In the genomic region with DNA sequence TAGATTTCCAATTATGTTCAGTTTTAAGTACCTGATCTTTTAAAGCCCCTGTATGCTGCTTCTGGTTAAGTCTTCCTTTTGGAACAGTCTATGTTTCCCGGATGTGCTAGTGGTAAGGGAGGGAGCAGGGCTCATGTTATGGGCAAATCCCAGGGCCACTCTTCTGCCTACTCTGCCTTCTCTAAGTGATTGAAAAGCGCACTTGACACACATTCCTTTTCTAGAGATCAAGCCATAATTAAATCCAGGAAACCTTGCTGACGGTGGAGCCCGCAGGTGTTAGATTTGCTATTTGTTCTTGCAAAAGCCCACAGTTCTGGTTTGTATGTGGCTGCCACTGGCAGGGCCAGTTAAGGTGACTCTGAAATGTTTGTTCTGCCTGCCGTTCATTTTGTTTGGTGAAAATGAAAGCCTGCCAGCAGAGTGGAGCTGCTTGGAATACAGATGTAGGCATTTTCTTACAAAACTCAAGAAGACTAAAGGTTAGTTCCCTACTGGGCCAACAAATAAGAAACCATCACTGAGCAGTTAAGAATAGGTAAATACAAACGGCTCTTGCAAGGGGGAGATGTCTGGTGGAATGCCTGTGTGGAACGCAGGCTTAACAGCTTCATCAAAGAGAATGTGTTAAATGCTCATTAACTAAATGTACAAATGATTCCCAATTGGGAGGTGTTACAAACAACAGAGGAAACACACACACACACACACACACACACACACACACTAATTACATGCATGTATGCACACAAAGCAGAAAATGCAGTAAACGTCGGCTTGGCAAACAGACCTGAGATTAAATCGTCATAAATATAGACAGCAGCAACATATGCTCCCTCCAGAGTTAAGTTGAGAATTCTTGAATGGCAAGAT, we compare ENCODE assay signal across 13 mouse cellular contexts. TPM values are rescaled to one million over a fixed set of nuclear protein-coding genes. Genes with fewer than 3 reads are reported as not detected.
DNase-seq lines count a peak whose midpoint lies in the region; ATAC-seq lines count a peak whose summit lies in the region.
"Had no signal": no experiment of that assay in that cellular context is flagged by ENCODE, and none has a peak within 500 bp of the region (broad histone marks: within the 10 kb centered on the region; RNA-seq: fewer than 3 reads in every experiment).

No protein-coding gene starts in this region.

- H3K4me2 ChIP-seq in forebrain, embryonic 15.5 days (replicated peaks) = no peak overlapping the region
- H3K4me2 ChIP-seq: limb, embryonic 15.5 days had no signal

- WGBS in forebrain, embryonic 15.5 days = 27% methylated on average over 10 of the region's 10 CpGs

- DNase-seq in layer of hippocampus, adult 8-10 months (ENCODE audit: low spot score in 2 of 2) = peak; percentile 27 to 35
- no peak for DNase-seq in layer of hippocampus, adult 9-10 months (ENCODE audit: low spot score)
- DNase-seq in ZHBTc4 (ENCODE audit: low read depth, low spot score) (peak; percentile 12), liver (no peak)
- peak; percentile 28 for DNase-seq in lung, postnatal 10 days
- DNase-seq in spleen, postnatal 14 days (ENCODE audit: low spot score in 2 of 2) = no peak
- DNase-seq: heart, adult 11 months; heart, postnatal 4 days; kidney, postnatal 14 days had no signal

- H3K4me1 ChIP-seq in forebrain, embryonic 15.5 days = peaks cover 5% of the 10 kb centered on the region; the same call in 1 of the 2 replicates

- no peak overlapping the region for H3K9ac ChIP-seq in forebrain, embryonic 15.5 days (replicated peaks)
- H3K9ac ChIP-seq: limb, embryonic 15.5 days had no signal

- H3K4me3 ChIP-seq in forebrain, embryonic 15.5 days = no peak overlapping the region
- H3K4me3 ChIP-seq: limb, embryonic 15.5 days had no signal

- H3K36me3 ChIP-seq in forebrain, embryonic 15.5 days = no peaks in the 10 kb centered on the region
- H3K36me3 ChIP-seq: limb, embryonic 15.5 days had no signal

- peak; percentile 57 for ATAC-seq in forebrain, embryonic 15.5 days (replicated peaks)
- ATAC-seq in inflammation-experienced regulatory T-cells, adult 6 months = no peak

- no peak overlapping the region for H3K27ac ChIP-seq in forebrain, embryonic 15.5 days (replicated peaks)
- H3K27ac ChIP-seq: limb, embryonic 15.5 days had no signal

- peaks cover 12% of the 10 kb centered on the region for H3K27me3 ChIP-seq in forebrain, embryonic 15.5 days
- H3K27me3 ChIP-seq: CH12.LX; limb, embryonic 15.5 days had no signal

- H3K9me3 ChIP-seq in forebrain, embryonic 15.5 days = no peaks in the 10 kb centered on the region
- H3K9me3 ChIP-seq: limb, embryonic 15.5 days had no signal

RNA-seq across cellular contexts. Expression of a gene that starts 43.1 kb away (rescaled TPM):
- 10 to 100 TPM; 74.5 to 87.6 (median 77.0) TPM for total RNA-seq in layer of hippocampus, adult 8-10 months (2022)
- polyA plus RNA-seq in forebrain, embryonic 15.5 days (2015; fragmentation: Nextera tagmentation; extraction: Ambion mirVana) = 1.7 TPM in 2 replicates
- under 1 TPM in 1 of 3 experiments, not detected in 2; 0.16 TPM for polyA plus RNA-seq in inflammation-experienced regulatory T-cells, adult 6 months (2017; shearing (Covaris generic))

Comparison
In these comparisons a context has a peak if more than half of its experiments do, and no peak if none do; other contexts are left out.
1. DNase-seq: peak in layer of hippocampus, adult 8-10 months (2 of 2), ZHBTc4 (single experiment) and lung, postnatal 10 days (single experiment); none in layer of hippocampus, adult 9-10 months (single experiment), liver (single experiment) and spleen, postnatal 14 days (0 of 2).